In genomic region chr13:92355272-92355643, GRCm38 (mm10) we compare ENCODE assay signal across 8 mouse cellular contexts. TPM values are rescaled to one million over a fixed set of nuclear protein-coding genes. Genes with fewer than 3 reads are reported as not detected.
A peak's percentile ranks its signal among the peaks of the same experiment; 100 is the strongest.
DNase-seq lines count a peak whose midpoint lies in the region; ATAC-seq and TF ChIP-seq lines count a peak whose summit lies in the region.

No protein-coding gene starts in this region.

- intact Hi-C loops in left cerebral cortex, adult 2 months (cut with DNase I): loop anchor here (2.0 kb wide), 3 partner anchors 70 to 176 kb away; partner anchors contain the start of genes Ankrd34b, Fam151b and Zfyve16
- intact Hi-C loops in left cerebral cortex, postnatal 10 days (cut with DNase I): loop anchor here (5.0 kb wide), 1 partner anchor 127 kb away; the partner anchor contains the start of gene Fam151b

- peak overlapping the region; percentile 73 for H3K9ac ChIP-seq in midbrain, embryonic 11.5 days (ENCODE audit: low read length)

- TF ChIP-seq CTCF in left cerebral cortex, adult 2 months (IDR thresholded peaks at IDR 0.05): no peak

- H3K4me3 ChIP-seq in left cerebral cortex, adult 2 months: peak overlapping the region; percentile 59
- H3K4me3 ChIP-seq in erythroblast, embryonic 14.5 days (replicated peaks): peak overlapping the region; percentile 88
- H3K4me3 ChIP-seq in midbrain, embryonic 11.5 days (ENCODE audit: low read depth, low read length): peak overlapping the region; percentile 68

- H3K4me1 ChIP-seq in erythroblast, embryonic 14.5 days (ENCODE audit: control insufficient read depth): peaks cover 46% of the 10 kb centered on the region
- peaks cover 10% of the 10 kb centered on the region; the same call in 1 of the 2 replicates for H3K4me1 ChIP-seq in midbrain, embryonic 11.5 days (ENCODE audit: control insufficient read depth, insufficient read depth, low read length)

- 0% methylated on average over 24 of the region's 24 CpGs for WGBS in midbrain, embryonic 11.5 days

- DNase-seq in left cerebral cortex, adult 2 months (ENCODE audit: extremely low spot score in 1 of 2, low spot score in 2 of 2): peak in 1 of 2 experiments; percentile 30
- DNase-seq in left cerebral cortex, postnatal 10 days (ENCODE audit: extremely low spot score in 1 of 2, low spot score in 2 of 2): no peak
- peak; percentile 87 for DNase-seq in kidney, adult 9 months
- no peak for DNase-seq in midbrain, embryonic 11.5 days (ENCODE audit: low spot score, missing footprints)
- DNase-seq in layer of hippocampus, adult 9-11 months: no peak
- no peak for DNase-seq in layer of hippocampus, postnatal 25 days (ENCODE audit: extremely low spot score in 1 of 2, low spot score in 1 of 2)
- no peak for DNase-seq in yolk sac, embryonic 10.5 days (ENCODE audit: low spot score)

- peaks cover 70% of the 10 kb centered on the region for H3K36me3 ChIP-seq in erythroblast, embryonic 14.5 days (ENCODE audit: control insufficient read depth)
- no peaks in the 10 kb centered on the region; the same call in 1 of the 2 replicates for H3K36me3 ChIP-seq in midbrain, embryonic 11.5 days (ENCODE audit: control insufficient read depth, insufficient read depth, low read length)

- peak overlapping the region; percentile 90 for H3K4me2 ChIP-seq in midbrain, embryonic 11.5 days

- no peaks in the 10 kb centered on the region for H3K27me3 ChIP-seq in erythroblast, embryonic 14.5 days (ENCODE audit: control insufficient read depth)
- no peaks in the 10 kb centered on the region for H3K27me3 ChIP-seq in midbrain, embryonic 11.5 days (ENCODE audit: control insufficient read depth, insufficient read depth, low read length)

- H3K27ac ChIP-seq in left cerebral cortex, adult 2 months: no peak overlapping the region
- peak overlapping the region; percentile 36; the same call in 1 of the 2 replicates for H3K27ac ChIP-seq in midbrain, embryonic 11.5 days (ENCODE audit: low read depth, low read length)

- no peaks in the 10 kb centered on the region for H3K9me3 ChIP-seq in erythroblast, embryonic 14.5 days (ENCODE audit: control insufficient read depth, low read length)
- H3K9me3 ChIP-seq in midbrain, embryonic 11.5 days (ENCODE audit: control insufficient read depth, low read length): no peaks in the 10 kb centered on the region

- peak; percentile 64 for ATAC-seq in midbrain, embryonic 11.5 days (ENCODE audit: low FRiP score)

RNA-seq across cellular contexts. Expression of gene Msh3, which starts 0.5 kb away (rescaled TPM):
- 10 to 100 TPM; 24.2 to 25.8 TPM for total RNA-seq in left cerebral cortex, adult 2 months (2021)
- 10 to 100 TPM; 28.3 to 29.3 TPM for total RNA-seq in left cerebral cortex, postnatal 10 days (2021)
- 0.37 and 0.54 TPM in 2 replicates for polyA plus RNA-seq in erythroblast, embryonic 14.5 days (2012)
- 35.3 and 41.2 TPM in 2 replicates for polyA plus RNA-seq in midbrain, embryonic 11.5 days (2014; fragmentation: Nextera tagmentation; extraction: Ambion mirVana)
- 10 to 100 TPM; 20.8 to 26.5 TPM for total RNA-seq in layer of hippocampus, postnatal 25 days (2021)

RNA-seq across cellular contexts. Expression of gene Dhfr, which starts 0.7 kb away (rescaled TPM):
- 1 to 10 TPM; 1.4 TPM for total RNA-seq in left cerebral cortex, adult 2 months (2021)
- 1 to 10 TPM; 1.2 to 1.5 TPM for total RNA-seq in left cerebral cortex, postnatal 10 days (2021)
- 0.21 and 0.23 TPM in 2 replicates for polyA plus RNA-seq in erythroblast, embryonic 14.5 days (2012)
- polyA plus RNA-seq in midbrain, embryonic 11.5 days (2014; fragmentation: Nextera tagmentation; extraction: Ambion mirVana): 25.3 and 25.8 TPM in 2 replicates
- total RNA-seq in layer of hippocampus, postnatal 25 days (2021): 1 to 10 TPM; 1.3 to 1.8 TPM

RNA-seq across cellular contexts. Expression of gene Gm20379, which starts 49.5 kb away (rescaled TPM):
- total RNA-seq in left cerebral cortex, adult 2 months (2021): not detected
- not detected for total RNA-seq in left cerebral cortex, postnatal 10 days (2021)
- not detected in 2 replicates for polyA plus RNA-seq in erythroblast, embryonic 14.5 days (2012)
- 0.74 and 0.80 TPM in 2 replicates for polyA plus RNA-seq in midbrain, embryonic 11.5 days (2014; fragmentation: Nextera tagmentation; extraction: Ambion mirVana)
- total RNA-seq in layer of hippocampus, postnatal 25 days (2021): not detected
